Mouse (Mus musculus) frontal cortex, adult 2 months (tissue): ENCODE data around the gene Ly6g5c. TPM values are rescaled to one million over a fixed set of nuclear protein-coding genes. Genes with fewer than 3 reads are reported as not detected.
A peak's percentile ranks its signal among the peaks of the same experiment; 100 is the strongest.
"Not testable (repeated sequence)": the region's sequence is repeated elsewhere in the genome, so short reads cannot be mapped to it uniquely, and the experiment has no call there.

Experiments used
- DNase-seq, 2 experiments: peaks; one replicate each; pipeline ENCODE4 v3.0.0; 2022; ENCODE audit warnings: low spot score in 1 of 2; ENCODE audit errors: extremely low spot score in 1 of 2
- polyA plus RNA-seq: library from polyadenylated mRNA; depleted of rRNA; stranded (reverse); fragments of >200 nt; gene quantifications from 2 replicates; pipeline ENCODE4 v1.2.3, GENCODE M21; 2012

Ly6g5c gene
- polyA plus RNA-seq, 1 experiment = not detected

DNA sequence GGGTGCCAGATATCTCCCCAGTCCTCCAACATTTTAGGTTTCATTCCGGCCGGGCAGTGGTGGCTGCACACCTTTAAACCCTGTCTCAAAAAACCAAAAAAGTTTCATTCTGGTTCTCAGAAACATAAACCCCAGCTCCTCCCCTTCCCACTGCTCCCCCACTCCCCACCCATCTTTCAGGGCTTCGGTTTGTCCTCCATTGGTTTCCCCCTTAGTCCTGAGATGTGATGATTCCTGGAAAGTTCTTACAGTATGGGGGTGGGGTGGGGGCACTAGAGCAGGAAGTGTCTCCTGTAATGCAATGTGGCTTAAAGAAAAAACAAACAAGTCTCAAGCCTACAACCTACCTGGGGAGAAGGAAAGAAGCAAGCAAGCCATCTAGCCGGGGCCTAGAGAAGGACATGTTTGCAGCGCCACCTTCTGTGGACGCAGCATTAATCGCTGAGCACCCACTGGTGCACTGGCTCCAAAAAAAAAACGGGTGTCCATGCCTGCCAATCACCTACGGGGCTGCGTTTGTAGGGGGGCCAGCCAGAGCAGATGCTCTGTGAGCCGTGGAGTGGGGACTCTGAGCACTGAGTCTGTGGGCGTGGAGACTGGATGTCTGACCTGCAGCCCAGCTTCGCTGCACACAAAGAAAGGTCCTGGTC, 2.2 kb upstream of the Ly6g5c start:
- no peak for DNase-seq

DNA sequence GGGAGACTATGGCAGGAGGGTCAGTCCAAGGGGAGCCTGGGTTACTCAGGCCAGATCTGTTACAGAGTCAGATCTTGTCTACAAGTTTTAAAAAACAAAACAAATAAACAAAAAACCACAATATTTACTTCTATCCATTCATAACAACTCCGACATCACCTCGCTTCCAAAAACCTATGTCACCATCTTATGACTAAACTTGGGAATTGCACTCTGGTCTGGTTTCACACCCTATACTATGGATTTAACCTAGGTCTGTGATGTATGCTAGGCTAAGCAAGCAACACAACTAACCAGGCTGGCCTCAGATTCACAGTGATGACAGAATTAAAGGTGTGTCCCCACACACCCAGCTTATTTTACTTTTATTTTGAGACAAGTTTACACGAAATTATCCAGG, 1.6 kb upstream of the Ly6g5c start:
- no peak for DNase-seq

DNA sequence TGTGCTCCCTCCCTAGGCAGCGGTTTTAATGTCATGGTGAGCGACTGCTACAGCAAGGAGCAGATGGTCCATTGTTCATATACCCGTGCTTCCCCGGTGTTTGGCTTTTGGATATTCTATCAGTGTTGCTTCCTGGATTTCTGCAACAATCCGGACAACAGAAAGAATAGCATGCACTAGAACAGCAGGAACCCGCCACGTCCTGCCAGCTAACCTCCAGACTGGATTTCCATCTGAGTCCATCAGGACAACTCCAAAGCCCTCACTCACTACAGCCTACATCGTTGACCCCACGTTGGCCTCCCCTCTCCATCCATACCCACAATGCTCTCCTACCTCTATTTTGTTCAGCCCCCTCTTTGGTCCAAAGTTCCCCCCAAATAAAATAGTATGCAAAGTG, 3.7 kb downstream of the Ly6g5c start:
- no peak for DNase-seq

DNA sequence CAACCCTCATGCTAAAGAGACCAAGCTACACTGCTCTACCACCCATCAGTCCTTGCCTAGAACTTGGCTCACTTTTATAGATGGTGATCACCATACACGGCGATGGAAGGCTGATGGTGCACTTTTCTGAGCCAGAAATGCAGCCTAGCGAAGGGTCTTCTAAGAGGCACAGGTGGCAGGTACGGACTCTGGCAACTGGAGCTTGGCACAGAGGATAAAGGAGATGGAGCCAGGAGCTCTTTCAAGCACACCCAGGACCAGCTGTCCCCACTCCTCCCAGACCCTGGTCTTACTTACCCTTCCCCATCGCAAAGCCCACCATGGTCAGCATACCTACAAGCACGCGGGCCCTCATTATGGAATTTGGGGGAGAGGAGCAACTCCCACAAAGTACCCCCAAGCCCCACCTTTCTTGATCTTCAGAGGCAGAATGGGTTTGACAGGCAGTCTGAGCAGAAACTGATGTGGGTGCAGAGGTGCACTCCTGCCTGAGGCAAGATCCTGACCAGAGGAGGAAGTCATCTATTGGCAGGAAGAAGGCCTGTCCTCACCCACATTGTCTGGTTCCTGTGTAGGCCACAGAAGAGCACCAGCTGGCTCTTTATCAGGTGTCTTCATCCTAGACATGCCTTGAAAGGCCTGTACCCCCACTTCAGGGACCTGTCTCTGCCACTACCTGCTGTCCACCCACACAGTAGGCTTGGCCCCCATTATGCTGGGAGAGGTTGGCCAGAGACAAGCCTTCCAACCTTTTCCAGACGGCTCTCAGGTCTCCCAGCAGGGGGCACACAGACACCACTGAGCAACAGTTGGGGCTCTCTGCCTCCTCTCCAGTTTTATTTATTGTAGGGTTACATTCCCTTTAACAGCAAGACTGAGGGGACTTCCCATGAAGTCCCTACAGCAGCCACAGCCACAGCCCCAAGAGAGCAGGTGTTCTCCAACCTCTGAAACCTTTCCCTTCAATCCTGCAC, 7.3 kb downstream of the Ly6g5c start, which contains the start of gene Ly6g5b:
Ly6g5b (minus strand) TSS at position 383 of the 974 bp plus-strand sequence.
- no peak for DNase-seq

DNA sequence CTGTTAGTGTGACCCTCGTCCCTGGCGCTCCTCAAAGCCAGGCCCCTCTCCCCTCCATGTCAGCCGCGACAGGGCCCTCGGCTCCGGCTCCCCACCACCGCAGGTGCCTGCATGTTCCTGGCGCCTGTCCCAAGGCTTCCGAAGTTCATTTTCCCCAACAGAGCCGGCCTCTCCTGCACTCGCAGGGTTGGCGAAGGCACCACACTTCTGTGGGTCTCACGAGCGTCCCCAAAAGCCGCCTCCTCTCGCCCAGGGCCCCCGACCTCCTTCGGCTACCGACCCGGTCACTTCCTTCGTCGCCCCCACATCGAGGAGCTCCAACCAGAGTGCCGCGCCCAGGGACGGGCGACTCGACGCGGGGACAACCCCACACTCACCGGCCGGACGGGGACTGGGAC, 12.7 kb downstream of the Ly6g5c start:
- DNase-seq = no peak

DNA sequence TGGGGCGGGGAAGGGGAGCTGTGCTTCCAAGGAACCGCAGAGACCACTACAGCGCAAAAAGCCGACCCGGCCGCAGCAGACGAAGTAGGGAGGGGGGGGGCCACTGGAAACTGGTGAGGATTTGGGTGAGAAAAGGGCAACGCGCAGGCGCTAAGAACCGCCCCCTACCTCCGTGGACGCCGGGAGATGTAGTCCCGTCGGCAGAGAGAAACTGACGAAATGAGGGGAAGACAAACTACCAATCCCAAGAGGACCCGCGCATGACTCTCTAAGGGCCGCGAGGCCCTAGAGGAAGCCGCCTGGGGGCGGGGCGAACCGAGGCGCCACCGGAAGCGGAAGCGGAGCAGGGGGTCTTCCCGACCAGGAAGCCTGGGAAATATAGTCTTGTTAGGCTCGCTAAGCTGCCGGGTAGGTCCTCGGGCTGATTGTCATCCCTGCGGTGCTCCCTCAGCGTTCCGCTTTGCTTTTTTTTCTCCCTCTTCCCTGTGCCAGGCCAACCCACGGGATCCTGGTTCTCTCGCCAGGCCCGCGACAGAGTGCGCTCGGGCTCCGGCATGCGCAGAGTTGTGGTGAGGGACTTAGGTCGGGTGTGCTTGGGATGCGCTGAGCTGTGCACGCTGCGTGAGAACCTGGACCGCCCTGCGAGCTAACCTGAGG, 13.2 kb downstream of the Ly6g5c start, which contains the start of gene Gpank1:
Gpank1 (plus strand) TSS at position 313 of the 657 bp plus-strand sequence.
- peak; percentile 98 for DNase-seq

DNA sequence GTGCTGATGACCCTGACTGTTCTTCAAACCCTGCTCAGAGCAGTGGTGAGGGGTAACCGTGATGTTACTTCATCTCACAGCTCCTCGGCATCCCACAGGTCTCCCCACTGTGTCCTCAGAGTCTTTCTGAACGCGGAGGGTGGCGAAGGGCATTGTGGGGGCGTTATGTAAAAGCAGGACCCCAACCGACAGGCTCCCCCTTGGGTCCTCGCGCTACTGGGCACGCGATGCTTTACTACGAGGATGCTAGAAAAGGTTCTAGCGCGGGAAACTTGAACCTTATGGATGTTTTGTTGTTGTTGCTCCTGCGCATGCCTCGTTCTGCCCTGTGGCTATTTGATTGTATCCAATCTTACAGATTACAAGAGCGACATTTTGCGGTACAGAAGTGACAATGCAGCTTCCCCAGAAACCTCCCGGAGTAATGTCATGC, 13.8 kb downstream of the Ly6g5c start, which contains the start of gene Csnk2b:
Csnk2b (minus strand) TSS at position 183 of the 433 bp plus-strand sequence.
- DNase-seq = peak; percentile 69 to 82

DNA sequence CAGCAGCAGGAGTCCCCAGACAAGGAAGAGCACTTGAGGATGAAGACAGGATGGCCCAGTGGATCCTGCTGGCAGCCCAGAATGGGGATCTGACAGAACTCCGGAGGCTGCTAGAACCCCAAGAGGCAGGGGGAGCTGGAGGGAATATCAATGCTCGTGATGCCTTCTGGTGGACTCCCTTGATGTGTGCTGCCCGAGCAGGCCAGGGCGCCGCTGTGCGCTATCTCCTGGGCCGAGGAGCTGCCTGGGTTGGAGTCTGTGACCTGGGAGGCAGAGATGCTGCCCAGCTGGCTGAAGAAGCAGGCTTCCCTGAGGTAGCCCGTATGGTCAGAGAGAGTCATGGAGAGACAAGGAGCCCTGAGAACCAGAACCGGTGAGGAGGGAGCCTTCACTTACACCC, 15.2 kb downstream of the Ly6g5c start:
- DNase-seq = not testable (repeated sequence)

DNA sequence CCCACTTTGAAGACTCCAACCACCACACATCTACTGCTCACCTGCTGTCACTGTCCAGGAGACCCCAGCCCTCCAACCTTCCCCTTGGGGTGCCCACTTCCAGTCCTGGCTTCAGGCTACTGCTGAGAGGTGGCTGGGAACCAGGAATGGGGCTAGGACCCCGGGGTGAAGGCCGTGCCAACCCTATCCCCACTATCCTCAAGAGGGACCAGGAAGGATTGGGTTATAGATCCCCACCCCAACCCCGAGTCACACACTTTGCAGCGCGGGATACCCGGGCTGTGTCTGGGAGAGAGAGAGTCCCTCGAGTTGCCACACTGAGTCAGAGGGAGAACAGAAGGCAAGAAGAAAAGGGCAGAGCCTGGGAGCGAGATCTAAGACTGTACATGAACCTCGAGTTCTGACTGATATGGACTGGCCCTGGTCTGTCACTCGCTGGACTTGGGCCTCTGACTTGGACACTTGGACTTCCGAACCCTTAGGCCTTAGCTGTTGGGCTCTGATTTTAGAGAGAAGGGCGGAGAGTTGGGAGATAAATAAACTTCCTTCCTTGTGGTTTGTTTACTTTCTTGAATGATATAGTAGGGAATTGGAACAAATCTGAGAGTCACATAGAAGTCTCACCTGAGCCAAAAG, 16.3 kb downstream of the Ly6g5c start:
- not testable (repeated sequence) for DNase-seq

DNA sequence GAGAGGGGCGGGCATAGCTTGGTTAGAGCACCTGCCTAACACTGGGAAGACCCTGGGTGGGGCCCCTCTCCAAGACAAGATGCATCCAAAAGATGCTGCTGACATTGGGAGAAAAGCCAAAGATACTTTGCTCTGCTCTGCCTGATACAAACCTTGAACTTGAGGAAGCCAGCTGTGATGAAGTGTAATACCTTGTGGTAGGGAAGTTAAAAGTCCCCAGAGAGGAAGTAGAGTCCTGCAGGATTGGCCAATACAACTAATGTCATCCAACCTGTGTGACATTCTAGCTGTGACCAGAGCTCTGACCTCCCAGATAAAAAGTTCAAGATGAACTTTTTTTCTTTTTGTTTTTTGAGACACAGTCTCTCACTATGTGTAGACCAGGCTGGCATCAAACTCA, 17.0 kb downstream of the Ly6g5c start:
- DNase-seq = no peak

DNA sequence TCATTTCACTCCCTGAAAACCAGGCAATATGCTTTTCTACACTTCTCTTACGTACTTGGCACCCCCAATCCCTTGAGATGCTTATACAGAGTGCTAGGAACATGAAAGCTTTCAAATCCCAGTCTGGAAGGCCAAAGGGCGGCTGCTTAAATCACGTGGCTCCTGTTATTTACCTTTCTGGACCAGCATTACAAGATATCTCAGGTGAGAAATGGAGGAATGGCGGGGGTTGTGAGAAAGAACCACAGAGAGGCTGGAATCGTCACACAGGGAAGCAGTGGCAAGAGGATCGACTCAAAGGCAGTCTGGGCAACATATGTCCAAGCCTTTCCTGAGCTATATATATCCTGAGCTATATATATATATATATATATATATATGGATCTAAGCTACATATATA, 17.5 kb downstream of the Ly6g5c start:
- DNase-seq = no peak

DNA sequence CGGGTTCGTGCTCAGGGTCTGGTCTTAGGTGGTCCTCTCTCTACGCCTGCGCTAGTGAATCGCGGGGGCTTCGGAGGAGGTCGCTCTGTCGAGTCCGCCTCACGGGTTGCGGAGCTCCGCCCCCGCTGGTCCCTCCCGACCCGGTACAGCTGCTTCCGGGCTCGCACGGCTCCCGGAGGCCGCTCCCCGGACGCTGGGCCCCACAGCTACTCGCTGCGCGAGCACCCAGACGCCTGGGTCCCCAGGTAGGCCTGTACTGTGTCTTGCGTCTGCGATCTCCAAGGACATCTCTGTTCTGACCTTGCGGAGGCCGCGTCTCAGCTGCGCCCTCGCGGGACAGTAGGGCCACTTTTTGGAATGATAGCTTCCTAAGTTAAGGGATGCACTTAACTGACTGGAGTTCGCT, 18.1 kb downstream of the Ly6g5c start, which contains the start of gene D17H6S53E:
D17H6S53E (plus strand) TSS at position 168 of the 406 bp plus-strand sequence.
- peak in 1 of 2 experiments; percentile 74 for DNase-seq

DNA sequence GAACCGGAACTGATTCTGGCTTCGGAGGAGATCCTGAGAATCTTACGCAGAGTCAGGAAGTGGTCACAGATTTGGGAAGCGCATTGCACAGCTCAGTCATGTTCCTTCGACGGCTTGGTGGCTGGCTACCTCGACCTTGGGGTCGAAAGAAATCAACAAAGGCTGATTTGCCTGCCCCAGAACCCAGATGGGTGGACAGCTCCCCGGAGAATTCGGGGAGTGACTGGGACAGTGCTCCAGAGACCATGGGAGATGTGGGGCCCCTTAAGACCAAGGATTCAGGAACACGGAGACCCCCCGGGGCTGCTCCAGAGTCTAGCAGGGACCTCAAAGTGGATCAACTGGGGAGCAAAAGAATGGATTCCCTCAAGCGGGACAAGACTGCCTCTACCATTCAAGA, 18.9 kb downstream of the Ly6g5c start:
- no peak for DNase-seq

DNA sequence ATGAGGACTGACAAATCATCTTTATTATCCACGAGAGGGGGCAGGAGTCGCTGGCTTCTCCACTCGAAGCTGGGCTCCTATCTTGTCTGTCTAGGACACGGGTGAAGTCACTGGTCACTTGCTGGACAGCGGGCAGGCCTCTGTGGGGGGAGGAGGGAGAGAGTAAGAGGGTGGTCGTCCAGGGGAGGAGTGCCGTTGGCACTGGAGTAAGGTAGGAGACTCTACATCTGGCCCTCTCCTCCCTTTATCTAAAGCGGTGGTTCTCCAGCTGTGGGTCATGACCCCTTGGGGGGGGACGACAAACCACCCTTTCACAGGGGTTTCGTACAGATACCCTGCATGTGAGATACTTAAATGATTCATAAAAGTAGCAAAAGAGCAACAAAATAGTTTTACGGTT, 20.9 kb downstream of the Ly6g5c start:
- DNase-seq = no peak

DNA sequence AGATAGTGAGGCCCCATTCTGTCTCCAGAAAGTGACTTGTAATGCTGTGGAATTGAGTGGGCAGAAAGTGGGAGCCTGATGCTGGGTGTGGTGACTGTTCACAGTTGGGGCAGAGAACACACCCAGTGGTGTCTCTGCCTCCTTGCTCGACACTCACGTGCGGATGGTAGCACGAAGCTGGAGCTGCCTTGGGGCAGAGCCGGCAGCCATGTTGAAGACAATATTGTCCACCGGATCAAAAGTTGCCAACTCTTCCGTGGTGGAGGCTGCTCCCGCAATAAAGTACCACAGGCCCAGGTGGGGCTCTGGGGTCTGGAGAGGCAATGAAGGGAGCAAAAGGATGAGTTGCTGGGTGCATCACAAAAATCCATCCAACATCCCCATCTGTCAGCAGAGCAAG, 23.0 kb downstream of the Ly6g5c start:
- DNase-seq = no peak

DNA sequence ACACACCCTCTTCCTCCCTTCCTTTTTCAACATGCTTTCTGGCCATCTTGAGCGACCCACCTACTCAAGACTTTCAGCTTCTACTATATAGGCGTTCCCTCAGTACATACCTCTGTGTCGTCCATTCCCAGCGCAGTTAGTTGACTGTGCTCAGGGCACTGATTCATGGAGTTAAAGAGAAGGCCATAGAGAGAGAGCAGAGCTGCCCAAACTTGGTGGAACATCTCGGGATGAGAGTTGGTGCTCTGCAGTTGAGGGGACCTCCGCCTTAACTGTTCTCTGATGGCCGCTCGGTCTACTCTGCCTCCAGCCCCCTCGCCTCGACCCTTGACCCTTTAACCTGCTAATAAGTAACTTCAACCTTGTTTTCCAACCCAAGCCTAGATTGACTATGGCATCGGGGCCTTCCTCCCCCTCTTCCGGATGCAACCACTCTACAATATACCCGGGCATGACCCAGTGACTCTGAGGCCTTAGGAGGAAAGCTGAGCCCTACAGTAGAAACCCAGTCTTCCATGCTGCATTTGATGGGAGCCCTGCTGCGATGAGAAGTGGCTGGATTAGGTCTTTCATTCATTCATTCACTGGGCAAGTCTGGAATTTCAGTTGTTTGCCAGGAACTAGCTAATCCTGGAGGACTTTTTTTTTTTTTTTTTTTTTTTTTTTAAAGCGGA, 23.6 kb downstream of the Ly6g5c start, which contains the start of gene Apom:
Apom (minus strand) TSS at position 551 of the 674 bp plus-strand sequence.
- DNase-seq = no peak

DNA sequence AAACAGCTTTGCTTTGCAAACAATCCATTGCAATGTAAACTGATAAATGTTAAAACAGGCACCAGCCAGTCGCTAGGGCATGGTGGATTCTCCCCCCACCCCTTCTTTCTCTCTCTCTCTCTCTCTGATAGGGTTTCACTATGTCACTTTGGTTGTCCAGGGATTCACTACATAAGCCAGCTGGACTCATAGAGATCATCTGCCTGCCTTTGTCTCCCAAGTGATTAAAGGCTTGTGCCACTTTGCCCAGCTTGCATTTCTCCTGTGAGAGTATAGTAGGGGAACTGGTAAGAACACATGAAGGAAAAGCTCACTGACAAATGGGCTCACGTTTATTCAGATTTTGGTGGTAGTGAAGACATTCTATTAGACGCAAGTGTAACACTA, 24.1 kb downstream of the Ly6g5c start:
- DNase-seq = no peak

DNA sequence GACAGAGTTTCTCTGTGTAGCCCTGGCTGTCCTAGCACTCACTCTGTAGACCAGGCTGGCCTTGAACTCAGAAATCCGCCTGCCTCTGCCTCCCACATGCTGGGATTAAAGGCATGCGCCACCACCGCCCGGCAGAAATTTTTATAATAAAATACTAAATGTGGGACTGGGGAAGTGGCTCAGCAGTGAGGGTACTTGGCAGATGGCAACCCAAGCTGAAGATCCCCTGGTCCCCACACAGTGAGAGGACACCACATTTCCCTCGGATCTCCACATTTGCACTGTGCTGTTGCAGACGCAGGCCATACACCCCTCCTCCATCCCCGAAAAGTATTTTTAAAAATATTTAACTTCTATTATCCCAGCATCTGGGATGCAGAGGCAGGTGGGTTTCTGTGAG, 25.4 kb downstream of the Ly6g5c start:
- DNase-seq = no peak

DNA sequence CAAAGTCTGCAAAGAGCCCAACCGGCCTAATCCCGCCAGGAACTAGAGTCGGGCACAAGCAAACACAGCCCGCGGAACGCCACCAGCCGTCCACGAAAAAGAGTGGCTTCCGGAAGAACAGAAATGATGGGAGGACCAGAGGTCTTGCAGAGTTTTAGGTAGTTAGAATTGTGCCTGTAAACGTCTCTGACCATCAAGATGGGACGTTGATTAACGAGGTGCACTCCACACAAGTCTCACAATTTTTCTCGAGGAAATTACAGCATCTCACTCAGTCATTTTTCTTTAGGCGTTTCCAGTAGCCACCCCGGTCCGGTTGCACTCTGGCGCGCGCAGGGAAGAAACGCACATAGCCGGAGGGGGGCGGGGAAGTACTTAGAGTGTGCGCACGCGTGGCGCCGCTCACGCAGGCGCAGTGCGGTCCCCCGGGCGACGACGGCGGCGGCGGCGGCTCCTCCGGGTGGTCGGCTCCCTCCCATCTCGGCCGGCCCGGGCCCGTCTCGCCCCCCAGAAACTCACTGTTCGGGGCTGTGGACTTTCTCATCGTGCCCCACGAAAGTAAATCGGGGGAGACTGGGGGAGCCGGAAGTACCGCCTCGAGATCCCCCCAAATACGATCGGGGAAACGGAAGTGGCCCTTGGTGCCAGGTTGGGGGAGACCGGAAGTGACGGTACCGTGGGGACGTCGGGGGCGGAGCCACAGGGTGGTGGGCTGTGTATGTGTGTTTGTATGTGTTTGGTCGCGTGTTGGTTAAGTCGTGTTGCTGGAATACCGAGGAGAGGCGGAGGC, 26.9 kb downstream of the Ly6g5c start, which contains the start of gene Bag6:
Bag6 (plus strand) TSS at position 378 of the 790 bp plus-strand sequence.
- peak; percentile 84 to 94 for DNase-seq
